Mouse (Mus musculus): Measurements from ENCODE around the gene Pin1. TPM values are rescaled to one million over a fixed set of nuclear protein-coding genes. Genes with fewer than 3 reads are reported as not detected.

Pin1 gene
- polyA plus RNA-seq, 1 experiment from 2014 or later: 23.5 TPM

- Histone ChIP-seq H3K36me3 (replicated peaks) (peaks cover 21% of the 10 kb centered on the region), H3K4me3 (replicated peaks) (no peak overlapping the region), H3K9ac (no peak overlapping the region), H3K27me3 (no peaks in the 10 kb centered on the region), H3K9me3 (replicated peaks) (no peaks in the 10 kb centered on the region), H3K4me1 (replicated peaks) (peaks cover 36% of the 10 kb centered on the region), H3K4me2 (no peak overlapping the region), H3K27ac (replicated peaks) (no peak overlapping the region)
- 73% methylated on average over 4 of the region's 4 CpGs for WGBS (ENCODE audit: insufficient replicate concordance)
- ATAC-seq (ENCODE audit: insufficient read depth): no peak
Measured at GRCm38 (mm10) chr9:20639486-20639885, 12.4 kb upstream of the Pin1 start.

GRCm38 (mm10) chr9:20641501-20641900 is 10.4 kb upstream of the Pin1 start:
- H3K4me3 ChIP-seq (replicated peaks): peak overlapping the region; percentile 77
- no peak overlapping the region; the same call in 1 of the 2 replicates for H3K27ac ChIP-seq (replicated peaks)
- H3K36me3 ChIP-seq (replicated peaks): peaks cover 25% of the 10 kb centered on the region
- H3K4me1 ChIP-seq (replicated peaks): peaks cover 50% of the 10 kb centered on the region
- peak overlapping the region; percentile 76 for H3K9ac ChIP-seq
- WGBS (ENCODE audit: insufficient replicate concordance): 29% methylated on average over 6 of the region's 6 CpGs
- H3K9me3 ChIP-seq (replicated peaks): no peaks in the 10 kb centered on the region
- H3K4me2 ChIP-seq: peak overlapping the region; percentile 98
- no peaks in the 10 kb centered on the region for H3K27me3 ChIP-seq
- ATAC-seq (ENCODE audit: insufficient read depth): no peak

DNA sequence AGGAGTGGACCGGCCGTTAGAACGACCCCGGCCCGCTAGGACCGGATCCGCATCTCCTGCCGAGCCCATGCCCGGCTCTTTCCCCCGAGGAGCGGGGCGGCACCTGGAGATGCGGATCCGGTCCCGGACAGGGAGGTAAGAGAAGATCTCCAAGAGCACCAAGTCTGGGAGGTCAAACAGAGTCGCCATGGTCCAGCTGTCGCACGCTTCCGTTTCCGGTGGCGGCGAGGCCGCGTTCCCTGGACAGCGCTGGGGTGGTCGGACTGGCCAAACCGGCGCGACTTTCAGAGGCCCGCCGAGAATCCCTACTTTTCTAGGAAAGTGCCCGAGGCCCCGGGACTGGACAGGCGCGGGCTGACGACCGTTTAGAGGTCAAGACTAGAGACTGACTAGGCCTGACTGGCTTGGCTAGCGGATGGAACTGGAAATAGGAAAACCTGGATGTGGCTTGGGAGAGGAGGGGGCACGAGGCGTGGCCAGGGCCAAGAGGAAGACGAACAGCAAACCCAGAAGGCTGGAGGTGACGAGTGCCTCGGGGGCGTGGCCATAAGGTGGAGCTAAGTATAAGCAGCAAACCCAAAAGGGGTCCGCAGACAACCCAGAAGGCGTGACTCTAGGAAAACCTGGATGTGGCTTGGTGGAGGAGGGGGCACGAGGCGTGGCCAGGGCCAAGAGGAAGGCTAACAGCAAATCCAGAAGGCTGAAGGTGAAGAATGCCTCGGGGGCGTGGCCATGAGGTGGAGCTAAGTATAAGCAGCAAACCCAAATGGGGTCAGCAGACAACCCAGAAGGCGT is 9.6 kb upstream of the Pin1 start, which contains the start of gene Ubl5:
Gene Ubl5 (plus strand): TSS at position 778 of the 795 bp plus-strand sequence.
- no peaks in the 10 kb centered on the region for H3K9me3 ChIP-seq (replicated peaks)
- H3K36me3 ChIP-seq (replicated peaks): peaks cover 33% of the 10 kb centered on the region
- ATAC-seq (ENCODE audit: insufficient read depth): peak; percentile 67
- no peaks in the 10 kb centered on the region for H3K27me3 ChIP-seq
- peak within 1 kb of the TSS; percentile 76 for H3K9ac ChIP-seq
- peak within 1 kb of the TSS; percentile 87 for H3K27ac ChIP-seq (replicated peaks)
- 1% methylated on average over 51 of the region's 51 CpGs for WGBS (ENCODE audit: insufficient replicate concordance)
- H3K4me1 ChIP-seq (replicated peaks): peaks cover 54% of the 10 kb centered on the region
- peak within 1 kb of the TSS; percentile 77 for H3K4me3 ChIP-seq (replicated peaks)
- peak within 1 kb of the TSS; percentile 98 for H3K4me2 ChIP-seq

DNA sequence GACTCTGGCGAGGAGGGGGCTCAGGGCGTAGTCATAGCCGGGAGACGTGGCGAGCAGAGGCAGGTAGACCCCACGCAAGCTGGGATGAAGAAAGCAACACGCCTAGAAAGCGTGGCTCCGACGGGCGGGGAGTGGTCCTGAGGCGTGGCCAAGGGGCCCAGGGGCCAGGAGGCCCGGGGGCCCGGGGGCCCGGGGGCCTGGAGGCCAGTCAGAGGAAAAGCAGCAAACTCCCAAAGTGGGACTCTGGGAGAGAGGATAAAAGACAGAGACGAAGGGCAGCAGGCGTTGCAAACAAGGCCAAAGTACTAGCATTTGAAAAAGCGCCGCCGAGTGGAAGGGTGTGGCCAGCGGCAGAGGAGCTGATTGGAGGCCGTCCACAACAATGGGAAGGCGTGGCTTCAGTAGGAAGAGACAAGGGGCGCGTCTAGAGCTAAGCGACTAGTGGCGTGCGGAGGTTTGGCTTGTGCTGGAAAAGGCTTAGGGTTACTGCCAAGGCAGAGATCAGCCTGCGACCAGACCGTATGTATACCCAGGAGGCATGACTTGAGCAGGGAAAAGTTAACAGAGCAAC is 8.9 kb upstream of the Pin1 start:
- Histone ChIP-seq H3K9me3 (replicated peaks) (no peaks in the 10 kb centered on the region), H3K4me1 (replicated peaks) (peaks cover 54% of the 10 kb centered on the region), H3K36me3 (replicated peaks) (peaks cover 37% of the 10 kb centered on the region), H3K27me3 (no peaks in the 10 kb centered on the region), H3K4me2 (peak overlapping the region; percentile 98), H3K9ac (peak overlapping the region; percentile 76), H3K4me3 (replicated peaks) (peak overlapping the region; percentile 77), H3K27ac (replicated peaks) (peak overlapping the region; percentile 87)
- ATAC-seq (ENCODE audit: insufficient read depth): peak; percentile 72
- 1% methylated on average over 30 of the region's 30 CpGs for WGBS (ENCODE audit: insufficient replicate concordance)

- ATAC-seq (ENCODE audit: insufficient read depth): no peak
- Histone ChIP-seq H3K4me2 (peak overlapping the region; percentile 98), H3K27ac (replicated peaks) (peak overlapping the region; percentile 87), H3K4me3 (replicated peaks) (peak overlapping the region; percentile 77), H3K4me1 (replicated peaks) (peaks cover 61% of the 10 kb centered on the region), H3K36me3 (replicated peaks) (peaks cover 37% of the 10 kb centered on the region), H3K9ac (peak overlapping the region; percentile 76), H3K9me3 (replicated peaks) (no peaks in the 10 kb centered on the region), H3K27me3 (no peaks in the 10 kb centered on the region)
- WGBS (ENCODE audit: insufficient replicate concordance): 6% methylated on average over 13 of the region's 13 CpGs
Measured at GRCm38 (mm10) chr9:20643781-20644180, 8.1 kb upstream of the Pin1 start.

DNA sequence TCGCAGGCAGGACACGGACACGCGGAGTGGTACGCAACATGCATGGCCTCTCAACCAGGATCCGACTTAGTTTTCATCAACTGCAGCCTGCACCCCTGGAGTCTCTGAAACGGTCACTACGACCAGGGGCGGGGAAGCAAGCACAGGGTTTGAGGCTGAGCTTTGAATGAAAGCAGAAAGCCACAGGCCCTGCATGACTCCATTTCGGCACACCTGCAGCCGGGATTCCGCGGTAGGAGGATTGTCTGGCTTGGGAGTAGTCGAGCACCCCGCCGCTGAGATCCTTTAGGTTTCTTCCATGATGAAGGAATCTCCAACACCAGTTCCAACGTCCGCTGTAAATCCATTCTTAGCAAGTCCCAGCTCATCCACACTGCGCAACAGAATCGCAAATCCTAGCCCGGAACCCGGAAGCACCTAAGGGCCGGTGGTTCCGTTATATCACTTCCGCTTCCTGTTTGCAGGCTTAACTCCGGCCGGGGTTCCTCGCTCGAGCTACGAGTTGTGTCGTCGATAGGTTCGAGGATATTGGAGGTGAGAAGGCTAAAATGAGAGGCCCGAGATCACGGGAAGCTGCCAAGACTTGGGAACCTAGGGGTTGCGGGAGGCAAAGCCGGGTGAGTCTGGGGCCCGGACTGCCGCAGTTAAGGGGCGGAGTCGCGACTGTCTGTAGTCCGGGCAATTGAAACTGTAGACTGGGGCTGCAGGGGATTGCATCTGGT is 7.4 kb upstream of the Pin1 start, which contains the start of gene Fbxl12:
Gene Fbxl12 (minus strand): TSS at position 408 of the 722 bp plus-strand sequence.
- Histone ChIP-seq H3K9me3 (replicated peaks) (no peaks in the 10 kb centered on the region), H3K9ac (peak within 1 kb of the TSS; percentile 76), H3K27ac (replicated peaks) (peak within 1 kb of the TSS; percentile 87), H3K4me3 (replicated peaks) (peak within 1 kb of the TSS; percentile 77), H3K36me3 (replicated peaks) (peaks cover 34% of the 10 kb centered on the region), H3K27me3 (no peaks in the 10 kb centered on the region), H3K4me2 (peak within 1 kb of the TSS; percentile 98), H3K4me1 (replicated peaks) (peaks cover 69% of the 10 kb centered on the region)
- ATAC-seq (ENCODE audit: insufficient read depth): peak; percentile 45
- under 1% methylated on average over 43 of the region's 43 CpGs for WGBS (ENCODE audit: insufficient replicate concordance)

DNA sequence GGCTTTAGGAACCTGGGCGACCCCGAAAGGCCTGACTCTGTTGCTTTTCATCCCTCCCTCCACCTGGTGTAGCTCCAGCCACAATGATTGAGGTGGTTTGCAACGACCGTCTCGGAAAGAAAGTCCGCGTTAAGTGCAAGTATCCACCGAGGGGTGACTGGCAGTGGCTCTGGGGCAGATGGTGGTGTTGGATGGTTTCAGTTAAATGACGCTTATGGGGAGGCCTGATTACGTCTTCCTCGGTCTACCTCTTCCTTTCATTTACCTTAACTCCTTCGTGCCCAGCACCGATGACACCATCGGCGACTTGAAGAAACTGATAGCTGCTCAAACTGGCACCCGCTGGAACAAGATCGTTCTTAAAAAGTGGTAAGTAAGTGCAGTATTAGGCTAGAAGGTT is 6.8 kb upstream of the Pin1 start:
- Histone ChIP-seq H3K9ac (peak overlapping the region; percentile 76), H3K27ac (replicated peaks) (peak overlapping the region; percentile 87), H3K36me3 (replicated peaks) (peaks cover 30% of the 10 kb centered on the region), H3K27me3 (no peaks in the 10 kb centered on the region), H3K4me1 (replicated peaks) (peaks cover 74% of the 10 kb centered on the region), H3K4me2 (peak overlapping the region; percentile 98), H3K4me3 (replicated peaks) (peak overlapping the region; percentile 77), H3K9me3 (replicated peaks) (no peaks in the 10 kb centered on the region)
- no peak for ATAC-seq (ENCODE audit: insufficient read depth)
- whole genome bisulfite sequencing (ENCODE audit: insufficient replicate concordance): 2% methylated on average over 17 of the region's 17 CpGs

DNA sequence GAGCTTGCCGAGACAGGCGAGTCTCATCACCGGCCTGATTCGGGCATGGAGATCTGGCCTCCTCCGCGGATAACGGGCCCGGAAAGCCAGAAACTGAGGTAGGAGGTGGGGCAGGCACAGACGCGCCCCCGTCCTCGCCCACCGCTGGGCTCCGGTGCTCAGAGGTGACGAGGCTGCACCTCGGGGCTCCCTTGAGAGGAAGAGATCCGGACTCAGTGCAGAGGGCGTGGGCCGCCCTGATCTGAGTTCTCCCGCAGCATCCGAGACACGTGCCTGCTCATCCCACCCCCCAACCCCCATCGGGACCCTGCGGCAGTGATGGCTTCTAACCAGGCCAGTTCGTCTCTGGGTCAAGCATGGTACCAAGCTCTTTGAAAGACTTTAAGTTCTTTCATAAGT is 364 bp downstream of the Pin1 start:
- Histone ChIP-seq H3K4me1 (replicated peaks) (peaks cover 62% of the 10 kb centered on the region), H3K27me3 (no peaks in the 10 kb centered on the region), H3K36me3 (replicated peaks) (peaks cover 57% of the 10 kb centered on the region), H3K4me3 (replicated peaks) (peak overlapping the region; percentile 96), H3K9me3 (replicated peaks) (no peaks in the 10 kb centered on the region), H3K27ac (replicated peaks) (peak overlapping the region; percentile 45; the same call in 1 of the 2 replicates), H3K9ac (peak overlapping the region; percentile 86), H3K4me2 (peak overlapping the region; percentile 87)
- WGBS (ENCODE audit: insufficient replicate concordance): under 1% methylated on average over 25 of the region's 25 CpGs
- peak; percentile 11 for ATAC-seq (ENCODE audit: insufficient read depth)

- H3K9ac ChIP-seq: no peak overlapping the region
- peak overlapping the region; percentile 96 for H3K4me3 ChIP-seq (replicated peaks)
Measured at GRCm38 (mm10) chr9:20653859-20654258, 2.0 kb downstream of the Pin1 start.

DNA sequence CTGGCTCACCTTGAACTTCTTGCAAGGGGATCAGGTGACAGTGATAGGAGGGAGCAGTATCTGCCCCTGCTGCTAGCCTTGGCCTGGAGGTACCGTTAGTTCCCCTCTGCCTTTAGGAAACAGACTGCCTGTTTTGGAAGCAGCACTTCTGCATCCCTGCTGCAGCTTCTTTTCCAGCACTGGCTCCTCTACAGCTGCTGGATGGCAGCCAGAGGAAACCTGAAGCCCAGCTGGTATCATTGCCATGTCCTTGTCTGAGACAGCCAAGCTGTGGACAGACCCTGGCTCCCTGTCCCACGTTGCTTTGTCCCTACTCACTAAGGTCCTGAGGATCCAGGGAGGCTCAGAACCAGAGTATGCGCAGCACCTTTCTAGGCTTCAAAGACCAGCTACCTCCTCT is 5.7 kb downstream of the Pin1 start:
- WGBS (ENCODE audit: insufficient replicate concordance): 77% methylated on average over 3 of the region's 3 CpGs
- peaks cover 89% of the 10 kb centered on the region for H3K36me3 ChIP-seq (replicated peaks)

More at GRCm38 (mm10) chr9:20653859-20654258, 2.0 kb downstream of the Pin1 start:
- Histone ChIP-seq H3K36me3 (replicated peaks) (peaks cover 57% of the 10 kb centered on the region), H3K9me3 (replicated peaks) (no peaks in the 10 kb centered on the region), H3K27ac (replicated peaks) (no peak overlapping the region), H3K4me1 (replicated peaks) (peaks cover 53% of the 10 kb centered on the region), H3K4me2 (peak overlapping the region; percentile 87), H3K27me3 (no peaks in the 10 kb centered on the region)
- 85% methylated on average over 3 of the region's 3 CpGs for WGBS (ENCODE audit: insufficient replicate concordance)
- no peak for ATAC-seq (ENCODE audit: insufficient read depth)

GRCm38 (mm10) chr9:20662325-20662724 is 10.4 kb downstream of the Pin1 start:
- no peak for ATAC-seq (ENCODE audit: insufficient read depth)
- peaks cover 75% of the 10 kb centered on the region for H3K36me3 ChIP-seq (replicated peaks)
- H3K9ac ChIP-seq: no peak overlapping the region
- H3K4me3 ChIP-seq (replicated peaks): no peak overlapping the region
- no peaks in the 10 kb centered on the region for H3K27me3 ChIP-seq
- no peaks in the 10 kb centered on the region for H3K9me3 ChIP-seq (replicated peaks)
- no peak overlapping the region for H3K27ac ChIP-seq (replicated peaks)
- H3K4me1 ChIP-seq (replicated peaks): peaks cover 15% of the 10 kb centered on the region
- WGBS (ENCODE audit: insufficient replicate concordance): 45% methylated on average over 3 of the region's 3 CpGs
- H3K4me2 ChIP-seq: no peak overlapping the region

More for the DNA sequence above, 5.7 kb downstream of the Pin1 start:
- Histone ChIP-seq H3K27ac (replicated peaks) (no peak overlapping the region), H3K27me3 (no peaks in the 10 kb centered on the region), H3K4me2 (no peak overlapping the region), H3K9me3 (replicated peaks) (no peaks in the 10 kb centered on the region), H3K4me3 (replicated peaks) (no peak overlapping the region), H3K9ac (no peak overlapping the region), H3K4me1 (replicated peaks) (peaks cover 25% of the 10 kb centered on the region)
- no peak for ATAC-seq (ENCODE audit: insufficient read depth)
